Mouse (Mus musculus) layer of hippocampus, adult 9-11 months (tissue): Measurements from ENCODE around the gene Polr3g.
"Not testable (repeated sequence)": the region's sequence is repeated elsewhere in the genome, so short reads cannot be mapped to it uniquely, and the experiment has no call there.

Experiments used
- DNase-seq: peaks from one replicate; pipeline ENCODE4 v3.0.0; 2022

Gene Polr3g

GRCm38 (mm10) chr13:81684884-81685283 is 25.9 kb downstream of the Polr3g start:
- no peak for DNase-seq

GRCm38 (mm10) chr13:81684258-81684657 is 26.6 kb downstream of the Polr3g start:
- DNase-seq, result no peak

- no peak for DNase-seq
Observed at GRCm38 (mm10) chr13:81683107-81683506, 27.7 kb downstream of the Polr3g start.

GRCm38 (mm10) chr13:81675333-81675732 is 35.5 kb downstream of the Polr3g start:
- DNase-seq, result no peak

- DNase-seq, result no peak
Observed at GRCm38 (mm10) chr13:81667713-81668112, 43.1 kb downstream of the Polr3g start.

GRCm38 (mm10) chr13:81664331-81664698 is 46.5 kb downstream of the Polr3g start:
- peak; percentile 32 for DNase-seq

- no peak for DNase-seq
Observed at GRCm38 (mm10) chr13:81663566-81664330, 47.1 kb downstream of the Polr3g start.

- DNase-seq, result no peak
Observed at GRCm38 (mm10) chr13:81658053-81658752, 52.6 kb downstream of the Polr3g start.

- peak; percentile 92 for DNase-seq
Observed at GRCm38 (mm10) chr13:81657351-81658052, 53.3 kb downstream of the Polr3g start, which contains the start of gene Lysmd3. Gene Lysmd3 (plus strand): TSS chr13:81657663.

GRCm38 (mm10) chr13:81657008-81657350 is 53.8 kb downstream of the Polr3g start:
- no peak for DNase-seq

- DNase-seq, result no peak
Observed at GRCm38 (mm10) chr13:81656091-81656850, 54.5 kb downstream of the Polr3g start.

- DNase-seq, result not testable (repeated sequence)
Observed at GRCm38 (mm10) chr13:81650382-81650781, 60.4 kb downstream of the Polr3g start.

GRCm38 (mm10) chr13:81646348-81646747 is 64.5 kb downstream of the Polr3g start:
- DNase-seq, result no peak

GRCm38 (mm10) chr13:81644047-81644565 is 66.7 kb downstream of the Polr3g start:
- no peak for DNase-seq

GRCm38 (mm10) chr13:81642491-81643149 is 68.2 kb downstream of the Polr3g start:
- no peak for DNase-seq

- DNase-seq, result peak; percentile 22
Observed at GRCm38 (mm10) chr13:81641289-81642045, 69.3 kb downstream of the Polr3g start.

GRCm38 (mm10) chr13:81640881-81641280 is 69.9 kb downstream of the Polr3g start:
- DNase-seq, result no peak

GRCm38 (mm10) chr13:81639624-81640023 is 71.2 kb downstream of the Polr3g start:
- no peak for DNase-seq

- DNase-seq, result peak; percentile 52
Observed at GRCm38 (mm10) chr13:81632720-81633415, 77.9 kb downstream of the Polr3g start, which contains the start of gene Adgrv1. Gene Adgrv1 (minus strand): TSS chr13:81633154.

- DNase-seq, result no peak
Observed at GRCm38 (mm10) chr13:81630566-81630965, 80.2 kb downstream of the Polr3g start.

- DNase-seq, result no peak
Observed at GRCm38 (mm10) chr13:81629395-81629794, 81.4 kb downstream of the Polr3g start.
